Mouse (Mus musculus): Measurements from ENCODE around the gene E130116L18Rik.
"Not testable (repeated sequence)": the region's sequence is repeated elsewhere in the genome, so short reads cannot be mapped to it uniquely, and the experiment has no call there.

The E130116L18Rik gene

GRCm38 (mm10) chr5:25183595-25183994, 39.4 kb downstream of the E130116L18Rik start:
- DNase-seq (ENCODE audit: low read depth, low spot score), result no peak

- no peak for DNase-seq (ENCODE audit: low read depth, low spot score)
Observed at GRCm38 (mm10) chr5:25181004-25181531, 41.9 kb downstream of the E130116L18Rik start, which contains the start of gene Galntl5. Galntl5 (plus strand) TSS chr5:25181460.

DNA sequence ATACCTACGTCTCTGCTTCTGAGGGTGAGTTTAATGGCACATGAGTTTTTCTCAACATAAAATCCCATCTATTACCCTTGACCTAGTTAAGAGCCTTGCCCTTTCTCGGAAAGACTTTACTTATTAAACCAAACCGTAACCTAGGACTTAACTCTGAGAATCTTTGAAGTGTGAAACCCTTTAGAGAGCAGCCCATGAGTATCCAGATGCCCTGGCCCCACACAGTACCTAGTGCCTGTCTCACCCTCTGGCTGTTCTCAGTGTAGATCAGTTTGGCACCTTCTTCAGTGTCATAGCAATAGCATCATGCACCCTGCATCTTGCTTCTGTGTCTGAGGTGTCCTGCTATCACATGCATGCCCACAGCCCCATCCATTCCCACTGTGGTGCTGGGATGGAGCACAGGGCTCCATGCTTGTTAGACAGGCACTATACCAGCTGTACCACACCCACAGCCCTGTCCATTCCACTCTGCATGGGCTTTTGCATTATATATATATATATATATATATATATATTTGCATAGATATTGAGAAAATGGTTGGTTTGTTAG, 42.9 kb downstream of the E130116L18Rik start:
- no peak for DNase-seq (ENCODE audit: low read depth, low spot score)

DNA sequence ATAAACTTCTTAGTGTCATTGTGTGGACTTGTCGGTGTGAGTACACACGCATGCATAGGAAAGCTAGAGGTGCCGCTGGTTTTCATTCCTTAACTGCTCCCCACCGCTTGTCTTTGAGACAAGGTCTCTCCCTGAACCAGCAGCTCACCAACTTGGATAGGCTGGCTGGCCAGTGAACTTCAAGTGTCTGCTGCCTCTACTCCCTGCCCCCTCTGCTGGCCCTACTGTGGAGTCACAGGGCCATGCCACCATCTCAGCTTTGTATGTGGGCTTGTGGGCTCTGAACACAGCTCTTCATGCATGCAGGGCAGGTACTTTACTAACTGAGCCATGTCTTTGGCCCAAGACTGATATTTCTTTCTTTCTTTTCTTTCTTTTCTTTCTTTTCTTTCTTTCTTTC, 43.7 kb downstream of the E130116L18Rik start:
- peak; percentile 56 for DNase-seq (ENCODE audit: low read depth, low spot score)

GRCm38 (mm10) chr5:25178543-25178942, 44.4 kb downstream of the E130116L18Rik start:
- DNase-seq (ENCODE audit: low read depth, low spot score), result not testable (repeated sequence)

DNA sequence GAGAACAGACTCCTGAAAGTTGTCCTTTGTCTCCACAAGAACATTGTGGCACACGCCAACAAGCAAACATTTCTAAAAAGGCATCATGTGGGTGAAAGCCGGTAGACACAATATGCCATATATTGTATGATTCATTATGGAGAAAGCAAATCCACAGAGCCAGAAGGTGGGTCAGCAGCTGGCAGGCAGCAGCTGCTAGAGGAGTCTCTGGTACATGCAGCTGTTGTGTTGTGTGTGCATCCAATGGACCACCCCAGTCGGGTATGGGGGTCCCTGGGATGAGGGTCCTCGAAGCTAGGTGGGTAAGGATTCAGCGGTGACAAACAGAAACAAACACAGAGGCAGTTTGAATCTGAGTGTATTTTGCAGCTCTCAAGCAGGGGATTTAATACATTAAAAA, 45.0 kb downstream of the E130116L18Rik start:
- not testable (repeated sequence) for DNase-seq (ENCODE audit: low read depth, low spot score)

Data from A20 (cell line).